Mouse (Mus musculus) gastrocnemius, postnatal 4 days (tissue): Measurements from ENCODE around the gene Qrich1. TPM values are rescaled to one million over a fixed set of nuclear protein-coding genes. Genes with fewer than 3 reads are reported as not detected.

Source experiments
- DNase-seq, 2 experiments: peaks; one replicate each; pipeline ENCODE4 v3.0.0; 2021 to 2022; ENCODE audit warnings: low spot score in 2 of 2, mixed read lengths in 2 of 2
- total RNA-seq, 2 experiments: library from RNA; stranded (reverse); gene quantifications; 2 replicates each; pipeline ENCODE4 v1.2.3; 2021

The Qrich1 gene
- total RNA-seq, 2 experiments from 2014 or later: 109 to 123 TPM

GRCm38 (mm10) chr9:108560227-108560841 lies 43.7 kb downstream of the Qrich1 start, which contains the start of gene Impdh2:
Gene Impdh2, plus strand, starts transcription at chr9:108560286.
- peak; percentile 82 to 92 for DNase-seq

GRCm38 (mm10) chr9:108563671-108564070 lies 47.1 kb downstream of the Qrich1 start:
- no peak for DNase-seq

GRCm38 (mm10) chr9:108564131-108564530 lies 47.5 kb downstream of the Qrich1 start:
- DNase-seq: no peak

GRCm38 (mm10) chr9:108565881-108566814 lies 49.5 kb downstream of the Qrich1 start:
- DNase-seq: no peak

- peak; percentile 92 to 95 for DNase-seq
Observed at GRCm38 (mm10) chr9:108566815-108567776, 50.5 kb downstream of the Qrich1 start, which contains the start of gene Ndufaf3. Gene Ndufaf3, minus strand, starts transcription at chr9:108567434.

GRCm38 (mm10) chr9:108567931-108568419 lies 51.4 kb downstream of the Qrich1 start:
- no peak for DNase-seq

GRCm38 (mm10) chr9:108568511-108568921 lies 51.9 kb downstream of the Qrich1 start:
- no peak for DNase-seq

GRCm38 (mm10) chr9:108569381-108570206 lies 53.0 kb downstream of the Qrich1 start, which contains the start of gene Dalrd3:
Gene Dalrd3, plus strand, starts transcription at chr9:108569886.
- peak; percentile 80 to 90 for DNase-seq

GRCm38 (mm10) chr9:108570207-108570896 lies 53.7 kb downstream of the Qrich1 start:
- DNase-seq: peak; percentile 51 to 79

- DNase-seq: no peak
Observed at GRCm38 (mm10) chr9:108571401-108571973, 54.9 kb downstream of the Qrich1 start.

- DNase-seq: peak in 1 of 2 experiments; percentile 6
Observed at GRCm38 (mm10) chr9:108572321-108572720, 55.7 kb downstream of the Qrich1 start.

- DNase-seq: peak in 1 of 2 experiments; percentile 63
Observed at GRCm38 (mm10) chr9:108573774-108574690, 57.4 kb downstream of the Qrich1 start.

- no peak for DNase-seq
Observed at GRCm38 (mm10) chr9:108574921-108575320, 58.3 kb downstream of the Qrich1 start.

- no peak for DNase-seq
Observed at GRCm38 (mm10) chr9:108575321-108576297, 59.0 kb downstream of the Qrich1 start.

GRCm38 (mm10) chr9:108577025-108577424 lies 60.4 kb downstream of the Qrich1 start:
- no peak for DNase-seq

GRCm38 (mm10) chr9:108577934-108578544 lies 61.4 kb downstream of the Qrich1 start:
- DNase-seq: peak; percentile 46 to 75
